Mouse (Mus musculus) kidney, postnatal 0 days (tissue): ENCODE data around the gene Klc1. TPM values are rescaled to one million over a fixed set of nuclear protein-coding genes. Genes with fewer than 3 reads are reported as not detected.

Source experiments
- ATAC-seq: fragments of 200-750 bp; cut with Nextera tagmentation; replicated peaks from 2 replicates; pipeline ENCODE4 v1.8.0; 2017; ENCODE audit warnings: low read depth, moderate number of reproducible peaks, moderate TSS enrichment, moderate library complexity; ENCODE audit not compliant: low FRiP score
- DNase-seq: peaks from one replicate; pipeline ENCODE4 v3.0.0-alpha.2; 2016; ENCODE audit warnings: low spot score
- H3K27ac ChIP-seq: fragments of 300-500 bp; sonication (generic); 2 replicates; pipeline ENCODE4 v1.5.1; 2014; ENCODE audit warnings: mild to moderate bottlenecking
- H3K27me3 ChIP-seq: fragments of 300-500 bp; sonication (generic); 2 replicates; pipeline ENCODE4 v1.6.1; 2014; ENCODE audit warnings: low read length, mixed read lengths; ENCODE audit not compliant: insufficient read depth
- H3K36me3 ChIP-seq: fragments of 300-500 bp; sonication (generic); 2 replicates; pipeline ENCODE4 v1.6.1; 2014; ENCODE audit warnings: low read length, mixed read lengths; ENCODE audit not compliant: insufficient read depth
- H3K4me1 ChIP-seq: fragments of 300-500 bp; sonication (generic); replicated peaks from 2 replicates; pipeline ENCODE4 v1.6.1; 2014; ENCODE audit warnings: antibody characterized with exemption, low read length, mixed read lengths; ENCODE audit not compliant: insufficient read depth
- H3K4me2 ChIP-seq: fragments of 300-500 bp; sonication (generic); 2 replicates; pipeline ENCODE4 v1.6.1; 2014; ENCODE audit warnings: mild to moderate bottlenecking, low read length, moderate library complexity, mixed read lengths
- H3K4me3 ChIP-seq: fragments of 300-500 bp; sonication (generic); replicated peaks from 2 replicates; pipeline ENCODE4 v1.5.1; 2014; ENCODE audit warnings: low read depth, low read length
- H3K9ac ChIP-seq: fragments of 300-500 bp; sonication (generic); 2 replicates; pipeline ENCODE4 v1.6.1; 2014; ENCODE audit warnings: low read depth, low read length
- H3K9me3 ChIP-seq: fragments of 300-500 bp; sonication (generic); replicated peaks from 2 replicates; pipeline ENCODE4 v1.6.1; 2016; ENCODE audit warnings: low read length, inconsistent platforms, mixed read lengths
- CTCF ChIP-seq: IDR thresholded peaks from 2 replicates; pipeline ENCODE4 v1.5.1; 2016; ENCODE audit warnings: antibody characterized with exemption, low read depth, mild to moderate bottlenecking, moderate library complexity
- WGBS: fragments of 180-500 bp; shearing (Covaris S2); extraction: QIAGEN DNeasy Blood & Tissue Kit; methylation state at CpG from one replicate; pipeline ENCODE4 v1.1.7; 2014; 5-methylcytosine and 5-hydroxymethylcytosine counted together
- polyA plus RNA-seq: library from polyadenylated mRNA; unstranded; fragments of >200 nt; fragmentation: Nextera tagmentation; extraction: Ambion mirVana; gene quantifications from 2 replicates; pipeline ENCODE4 v1.2.1, GENCODE M21; 2015

Gene Klc1
- polyA plus RNA-seq, 1 experiment from 2014 or later: 52.6 TPM

DNA sequence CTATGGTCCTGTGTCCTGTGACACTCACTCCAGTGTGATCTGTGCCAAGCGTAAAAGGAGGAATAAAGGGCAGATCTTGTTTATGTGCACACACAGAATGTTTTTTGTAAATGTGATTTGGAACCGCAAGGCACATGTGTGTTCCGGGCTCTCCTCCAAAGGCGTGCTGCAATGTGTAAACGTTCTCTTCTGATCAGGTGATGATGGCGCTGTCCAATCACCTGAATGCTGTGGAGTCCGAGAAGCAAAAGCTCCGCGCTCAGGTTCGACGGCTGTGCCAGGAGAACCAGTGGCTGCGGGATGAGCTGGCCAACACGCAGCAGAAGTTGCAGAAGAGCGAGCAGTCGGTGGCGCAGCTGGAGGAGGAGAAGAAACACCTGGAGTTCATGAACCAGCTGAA, 15.5 kb downstream of the Klc1 start:
- no peak for TF ChIP-seq CTCF
- Histone ChIP-seq H3K36me3 (peaks cover 56% of the 10 kb centered on the region), H3K4me3 (no peak overlapping the region), H3K4me1 (0 out of 2 replicates have a peak, but pooled peaks cover 7% of the 10 kb centered on the region), H3K9me3 (no peaks in the 10 kb centered on the region), H3K9ac (no peak overlapping the region), H3K4me2 (no peak overlapping the region), H3K27me3 (no peaks in the 10 kb centered on the region), H3K27ac (no peak overlapping the region)
- 77% methylated on average over 16 of the region's 16 CpGs for WGBS
- ATAC-seq (no peak), DNase-seq (no peak)

- H3K9me3 ChIP-seq: no peaks in the 10 kb centered on the region
- no peak for TF ChIP-seq CTCF
- H3K27me3 ChIP-seq: no peaks in the 10 kb centered on the region
- DNase-seq (no peak), ATAC-seq (no peak)
- H3K36me3 ChIP-seq: peaks cover 62% of the 10 kb centered on the region
- no peak overlapping the region for H3K9ac ChIP-seq
- no peak overlapping the region for H3K27ac ChIP-seq
- no peak overlapping the region for H3K4me2 ChIP-seq
- 0 out of 2 replicates have a peak, but pooled peaks cover under 1% of the 10 kb centered on the region for H3K4me1 ChIP-seq
- H3K4me3 ChIP-seq: no peak overlapping the region
- WGBS: 77% methylated on average over 15 of the region's 15 CpGs
These were observed 16.2 kb downstream of the Klc1 start for GRCm38 (mm10) chr12:111774845-111775244.

GRCm38 (mm10) chr12:111777919-111778318, 19.3 kb downstream of the Klc1 start:
- Histone ChIP-seq H3K4me2 (no peak overlapping the region), H3K9ac (no peak overlapping the region), H3K9me3 (no peaks in the 10 kb centered on the region), H3K27me3 (no peaks in the 10 kb centered on the region), H3K4me1 (no peaks in the 10 kb centered on the region), H3K4me3 (no peak overlapping the region), H3K27ac (0 out of 2 replicates have a peak overlapping the region, but pooled peaks have one; percentile 48), H3K36me3 (peaks cover 83% of the 10 kb centered on the region)
- ATAC-seq (peak; percentile 9; the same call in 1 of the 2 replicates), DNase-seq (no peak)
- TF ChIP-seq CTCF: no peak
- 73% methylated on average over 13 of the region's 13 CpGs for WGBS

GRCm38 (mm10) chr12:111779544-111779943, 20.9 kb downstream of the Klc1 start:
- Histone ChIP-seq H3K27ac (no peak overlapping the region), H3K4me1 (no peaks in the 10 kb centered on the region), H3K4me3 (no peak overlapping the region), H3K4me2 (no peak overlapping the region), H3K9ac (no peak overlapping the region), H3K36me3 (peaks cover 81% of the 10 kb centered on the region), H3K9me3 (no peaks in the 10 kb centered on the region), H3K27me3 (no peaks in the 10 kb centered on the region)
- peak; percentile 41 for TF ChIP-seq CTCF
- 100% methylated on average over 1 of the region's 1 CpGs for WGBS
- no peak for ATAC-seq
- no peak for DNase-seq

GRCm38 (mm10) chr12:111785174-111785573, 26.5 kb downstream of the Klc1 start:
- Histone ChIP-seq H3K27me3 (no peaks in the 10 kb centered on the region), H3K36me3 (peaks cover 75% of the 10 kb centered on the region), H3K4me2 (no peak overlapping the region), H3K9me3 (no peaks in the 10 kb centered on the region), H3K4me3 (no peak overlapping the region), H3K9ac (no peak overlapping the region), H3K4me1 (no peaks in the 10 kb centered on the region), H3K27ac (no peak overlapping the region)
- no peak for TF ChIP-seq CTCF
- no peak for DNase-seq
- 73% methylated on average over 14 of the region's 15 CpGs for WGBS
- ATAC-seq: no peak

DNA sequence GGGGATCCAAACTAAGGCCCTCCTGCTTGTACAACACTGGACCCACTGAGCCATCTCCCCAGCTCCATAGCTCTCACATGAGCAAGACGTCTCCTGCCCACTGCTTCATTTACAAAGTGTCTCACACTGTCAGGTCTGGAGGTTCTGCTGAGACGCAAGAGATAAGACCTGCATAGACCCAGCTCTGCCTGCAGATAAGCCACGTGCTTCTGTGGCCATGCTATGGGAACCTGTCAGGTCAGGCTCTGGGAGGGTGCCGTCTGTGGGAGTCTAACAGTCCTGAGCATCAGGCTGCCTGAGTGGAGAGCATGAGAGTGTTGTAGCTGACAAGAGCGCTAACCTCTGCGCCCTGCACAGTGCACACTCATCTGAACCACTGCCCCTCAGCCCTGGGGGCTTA, 28.4 kb downstream of the Klc1 start:
- Histone ChIP-seq H3K9me3 (no peaks in the 10 kb centered on the region), H3K4me1 (no peaks in the 10 kb centered on the region), H3K4me3 (no peak overlapping the region), H3K27ac (no peak overlapping the region), H3K36me3 (peaks cover 66% of the 10 kb centered on the region), H3K9ac (no peak overlapping the region), H3K4me2 (no peak overlapping the region), H3K27me3 (no peaks in the 10 kb centered on the region)
- no peak for DNase-seq
- no peak for ATAC-seq
- WGBS: 92% methylated on average over 6 of the region's 6 CpGs
- TF ChIP-seq CTCF: no peak

DNA sequence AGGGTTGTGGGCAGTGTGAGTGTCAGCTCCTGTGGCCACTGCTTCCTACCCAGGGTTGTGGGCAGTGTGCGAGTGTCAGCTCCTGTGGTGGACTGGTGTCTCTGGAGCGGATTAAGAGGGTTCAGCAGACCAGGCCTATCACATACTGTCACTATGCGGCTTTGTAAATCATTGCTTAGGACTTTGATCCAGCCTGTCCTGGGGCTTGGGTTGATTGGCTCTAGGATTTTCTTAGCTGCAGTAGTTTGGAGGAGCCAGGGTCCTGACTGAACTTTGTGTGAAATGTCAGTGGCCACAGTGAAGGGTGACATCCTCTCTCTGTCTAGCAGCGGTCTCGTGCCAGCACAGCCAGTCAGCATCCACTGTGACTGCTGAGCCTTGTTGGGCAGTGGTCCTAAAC, 31.4 kb downstream of the Klc1 start:
- no peaks in the 10 kb centered on the region for H3K4me1 ChIP-seq
- TF ChIP-seq CTCF: no peak
- ATAC-seq (peak; percentile 84), DNase-seq (no peak)
- peaks cover 56% of the 10 kb centered on the region for H3K36me3 ChIP-seq
- H3K27ac ChIP-seq: peak overlapping the region; percentile 62
- no peak overlapping the region for H3K4me3 ChIP-seq
- H3K9ac ChIP-seq: no peak overlapping the region
- 79% methylated on average over 5 of the region's 5 CpGs for WGBS
- no peak overlapping the region for H3K4me2 ChIP-seq
- no peaks in the 10 kb centered on the region for H3K9me3 ChIP-seq
- no peaks in the 10 kb centered on the region for H3K27me3 ChIP-seq
